Mouse (Mus musculus): ENCODE results near the gene Defa25.
"Not testable (repeated sequence)": the region's sequence is repeated elsewhere in the genome, so short reads cannot be mapped to it uniquely, and the experiment has no call there.

Defa25 gene

GRCm38 (mm10) chr8:21084142-21084541 lies at the start of gene Defa25:
TSS of gene Defa25 (plus strand) at chr8:21084442.
- DNase-seq (ENCODE audit: extremely low spot score): not testable (repeated sequence)

- not testable (repeated sequence) for DNase-seq (ENCODE audit: extremely low spot score)
These were observed 29.5 kb upstream of the Defa25 start, which contains the start of gene Defa23 for GRCm38 (mm10) chr8:21054747-21055146. TSS of gene Defa23 (plus strand) at chr8:21055047.

- not testable (repeated sequence) for DNase-seq (ENCODE audit: extremely low spot score)
These were observed 19.5 kb upstream of the Defa25 start, which contains the start of gene Defa35 for GRCm38 (mm10) chr8:21064738-21065137. TSS of gene Defa35 (plus strand) at chr8:21065038.

- no peak for DNase-seq (ENCODE audit: extremely low spot score)
These were observed 8.9 kb downstream of the Defa25 start for GRCm38 (mm10) chr8:21093106-21093505.

- not testable (repeated sequence) for DNase-seq (ENCODE audit: extremely low spot score)
These were observed 11.7 kb downstream of the Defa25 start, which contains the start of gene Gm14851 for GRCm38 (mm10) chr8:21095950-21096349. TSS of gene Gm14851 (minus strand) at chr8:21096050.

GRCm38 (mm10) chr8:21134342-21134741 lies 50.1 kb downstream of the Defa25 start, which contains the start of gene Defa30:
TSS of gene Defa30 (plus strand) at chr8:21134642.
- not testable (repeated sequence) for DNase-seq (ENCODE audit: extremely low spot score)

Measured in embryo, embryonic 9.5 days (tissue).